Mouse (Mus musculus) cerebellum, adult 9-10 months (tissue): ENCODE data around the gene Mroh2a.
A peak's percentile ranks its signal among the peaks of the same experiment; 100 is the strongest.

Source experiments
- DNase-seq: peaks from one replicate; pipeline ENCODE4 v3.0.0; 2022

Mroh2a gene

DNA sequence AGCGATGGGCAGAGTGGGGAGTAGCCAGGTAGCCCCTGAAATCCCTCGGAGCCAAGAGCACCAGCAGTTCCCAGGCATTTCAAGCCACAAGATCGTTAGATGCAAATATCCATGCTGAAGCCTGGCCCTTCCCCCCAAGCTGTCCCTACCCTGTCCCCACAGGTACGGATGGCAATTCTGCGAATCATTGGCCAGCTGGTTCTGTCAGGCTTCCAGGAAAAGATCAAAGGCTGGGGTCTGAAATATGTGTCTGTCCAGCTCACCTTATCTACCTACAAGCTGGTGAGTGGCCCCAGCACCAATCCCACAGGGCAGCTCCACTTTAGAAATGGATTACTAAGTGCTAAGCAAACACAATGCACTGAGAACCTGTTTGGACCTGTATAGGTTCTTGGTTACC lies 10.5 kb downstream of the Mroh2a start:
- DNase-seq: no peak

GRCm38 (mm10) chr1:88238771-88239170 lies 12.0 kb downstream of the Mroh2a start:
- DNase-seq: no peak

DNA sequence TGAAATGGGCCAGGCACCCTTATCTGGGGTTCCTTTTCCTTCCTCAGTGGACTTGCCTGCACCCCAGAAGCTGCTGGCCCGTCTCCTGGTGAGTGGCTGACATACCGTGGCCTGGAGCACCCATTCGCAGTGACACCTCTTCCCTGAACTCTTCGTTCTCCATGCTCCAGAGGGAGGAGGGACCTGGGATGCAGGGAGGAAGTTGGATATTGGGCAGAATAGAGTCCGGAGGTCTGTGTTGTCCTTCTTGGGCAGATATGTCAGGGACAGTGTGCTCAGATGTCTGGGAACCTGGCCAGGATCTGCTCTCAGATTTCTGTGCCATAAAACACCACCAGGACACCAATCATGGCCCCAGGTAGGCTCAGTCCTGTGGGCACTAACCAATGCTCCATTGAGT lies 13.3 kb downstream of the Mroh2a start:
- no peak for DNase-seq

GRCm38 (mm10) chr1:88240579-88240978 lies 13.8 kb downstream of the Mroh2a start:
- DNase-seq: no peak

DNA sequence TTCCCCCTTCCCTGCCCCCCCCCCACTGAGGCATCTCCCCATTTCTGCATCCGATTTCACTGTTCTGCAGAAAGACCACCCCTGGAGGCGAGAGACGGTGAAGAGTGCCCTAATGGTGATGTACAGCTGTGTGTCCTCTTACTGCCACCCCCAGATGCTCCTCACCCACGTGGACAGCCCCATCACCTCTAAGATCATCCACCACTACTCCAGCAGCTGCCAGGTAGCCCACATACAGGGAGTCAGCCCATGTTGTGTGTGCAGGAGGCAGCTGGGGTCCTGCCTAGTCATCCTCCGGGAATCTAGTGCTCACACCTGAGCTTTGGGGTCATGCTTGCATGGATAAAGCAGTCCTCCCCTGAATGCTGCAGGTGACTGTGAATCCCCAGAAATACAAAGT lies 17.1 kb downstream of the Mroh2a start:
- no peak for DNase-seq

DNA sequence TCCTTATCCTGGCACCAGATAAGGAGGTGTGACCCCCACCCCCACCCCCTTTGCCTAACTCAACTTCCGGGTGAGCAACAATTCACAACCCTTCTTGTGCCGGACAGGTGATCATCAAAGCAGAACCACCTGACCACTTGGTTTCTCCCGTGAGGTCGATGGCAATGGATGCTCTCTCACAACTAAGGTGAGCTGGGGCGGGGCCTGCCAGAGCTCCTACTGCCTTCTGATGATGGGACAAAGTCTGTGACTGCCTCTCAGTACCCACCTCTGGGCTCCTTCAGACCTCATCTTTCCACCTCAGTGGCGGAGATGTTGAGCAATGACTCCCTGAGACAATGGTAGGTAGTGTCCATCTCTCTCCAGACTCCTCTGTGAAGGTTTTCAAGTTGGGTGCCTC lies 19.1 kb downstream of the Mroh2a start:
- DNase-seq: no peak

- DNase-seq: no peak
Observed at GRCm38 (mm10) chr1:88246386-88246785, 19.6 kb downstream of the Mroh2a start.

DNA sequence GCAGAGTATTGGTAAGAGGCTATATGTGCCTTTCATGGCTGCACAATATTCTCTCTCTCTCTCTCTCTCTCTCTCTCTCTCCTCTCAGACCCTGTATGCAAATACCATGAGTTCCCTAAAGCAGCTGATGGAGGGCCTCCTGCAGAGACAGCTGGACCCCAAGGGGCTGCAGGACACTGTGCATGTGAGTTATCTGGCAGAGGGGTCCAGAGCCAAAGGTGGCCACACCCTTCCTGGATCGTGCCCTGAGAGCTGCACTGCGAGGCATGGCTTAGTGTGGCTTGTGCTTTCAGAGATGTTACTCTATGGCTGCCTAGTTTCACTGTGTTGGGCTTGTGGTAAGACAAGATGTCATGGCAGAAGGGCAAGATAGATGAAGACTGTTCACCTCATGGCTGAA lies 20.9 kb downstream of the Mroh2a start:
- no peak for DNase-seq

DNA sequence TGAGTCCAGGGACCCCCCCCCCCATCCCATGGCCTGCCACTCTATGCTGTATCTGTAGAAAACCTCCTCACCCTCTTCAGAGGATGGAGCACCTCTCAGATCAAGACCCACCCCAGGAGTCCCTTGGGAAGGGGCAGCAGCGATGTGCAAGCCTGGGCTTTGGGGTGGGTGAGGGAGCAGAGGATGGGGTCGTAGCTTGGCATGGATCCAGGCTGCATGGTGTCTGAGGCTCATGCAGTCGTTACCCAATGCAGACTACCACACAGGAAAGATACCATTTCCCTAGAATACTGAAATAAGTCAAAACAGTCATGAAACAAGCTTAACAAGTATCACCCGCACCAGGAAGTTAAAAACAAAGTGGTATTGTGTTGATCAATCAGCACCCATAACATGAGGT lies 21.9 kb downstream of the Mroh2a start:
- DNase-seq: no peak

- DNase-seq: no peak
Observed at GRCm38 (mm10) chr1:88249596-88249995, 22.8 kb downstream of the Mroh2a start.

- DNase-seq: no peak
Observed at GRCm38 (mm10) chr1:88250023-88250422, 23.2 kb downstream of the Mroh2a start.

GRCm38 (mm10) chr1:88253106-88253505 lies 26.3 kb downstream of the Mroh2a start:
- DNase-seq: no peak

DNA sequence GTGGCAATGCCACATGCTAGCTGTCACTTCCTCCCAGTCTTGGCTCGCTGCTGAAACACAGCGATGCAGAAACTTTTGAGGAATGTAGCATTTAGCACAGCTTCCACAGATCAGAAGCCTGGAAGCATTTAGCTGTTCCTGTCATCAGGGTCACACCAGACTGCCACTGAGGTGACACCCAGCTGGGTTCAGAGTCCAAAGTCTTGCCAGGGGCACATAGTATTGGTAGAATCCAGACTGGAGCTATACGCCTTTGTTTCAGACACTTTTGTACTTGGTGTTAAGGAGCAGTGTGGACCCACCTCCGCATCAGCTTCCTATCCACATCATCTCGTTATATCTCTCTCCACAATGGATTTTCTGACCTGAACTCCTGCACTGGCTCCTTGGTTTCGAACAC lies 26.8 kb downstream of the Mroh2a start:
- DNase-seq: no peak

DNA sequence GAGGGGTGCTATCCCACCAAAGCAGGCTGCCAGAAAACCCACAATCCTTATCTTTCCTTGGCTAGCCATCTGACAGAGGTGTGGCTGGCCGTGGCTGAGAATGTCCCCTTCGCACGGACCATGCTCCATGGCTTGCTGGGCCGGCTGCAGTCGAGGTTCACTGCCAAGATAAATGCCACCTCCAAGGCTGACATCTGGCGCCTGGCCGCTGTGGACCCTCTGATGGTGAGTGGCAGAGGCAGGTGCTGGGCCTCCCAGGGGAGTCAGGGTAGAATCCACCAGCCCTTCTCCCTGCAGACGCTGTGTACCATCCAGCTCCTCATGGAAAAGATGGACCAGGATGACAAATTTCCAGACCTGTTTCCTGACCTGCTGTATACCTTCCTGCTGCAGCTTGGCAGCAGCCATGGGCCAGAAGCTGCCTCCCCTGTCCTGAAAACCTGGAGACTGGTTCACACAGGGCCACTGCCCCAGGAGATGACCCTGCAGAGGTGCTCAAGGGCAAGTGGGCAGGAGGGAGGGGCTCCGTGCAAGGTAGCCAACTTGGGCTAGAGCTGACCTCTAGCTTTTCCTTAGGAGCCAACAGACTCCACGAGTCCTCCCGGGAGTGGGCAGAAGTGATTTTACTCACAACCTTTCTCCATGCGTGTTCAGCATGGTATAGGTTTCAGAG lies 28.1 kb downstream of the Mroh2a start:
- peak; percentile 36 for DNase-seq

GRCm38 (mm10) chr1:88255466-88255857 lies 28.7 kb downstream of the Mroh2a start:
- DNase-seq: peak; percentile 22

DNA sequence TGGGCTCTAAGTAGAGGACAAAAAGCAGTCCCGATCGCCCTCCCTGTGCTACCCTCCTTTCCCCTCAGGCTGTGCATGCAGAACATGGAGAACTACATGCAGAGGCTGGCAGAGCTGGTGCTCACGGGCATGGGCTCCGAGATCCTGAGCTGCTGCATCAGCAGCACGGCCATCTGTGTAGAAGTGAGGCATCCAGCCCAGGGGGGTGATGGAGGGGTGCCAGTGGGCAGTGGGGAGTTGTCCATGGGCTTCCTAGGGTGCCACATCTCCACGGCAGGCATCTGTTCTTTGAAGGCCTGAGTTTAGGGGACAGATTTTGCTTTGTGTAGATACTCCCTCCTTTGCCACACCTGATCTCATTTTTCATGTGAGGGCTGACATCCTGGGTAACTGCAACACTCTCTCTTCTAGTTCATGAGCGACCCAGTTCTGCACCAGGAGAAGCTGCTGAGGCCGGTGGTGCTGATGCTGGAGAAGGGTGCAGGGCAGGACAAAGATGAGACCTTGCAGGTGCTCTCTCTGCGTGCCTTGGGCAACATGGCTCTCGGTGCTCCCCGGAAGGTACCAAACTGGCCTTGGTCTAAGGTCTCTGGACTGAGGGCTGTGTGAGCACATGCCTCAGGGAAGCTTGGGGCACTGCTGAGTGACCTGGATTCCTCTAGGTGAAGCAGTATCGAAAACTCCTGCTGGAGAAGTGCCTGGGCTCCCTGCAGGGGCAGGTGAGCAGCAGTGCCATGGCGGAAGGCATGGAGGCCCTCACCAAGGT lies 29.4 kb downstream of the Mroh2a start:
- DNase-seq: peak; percentile 54

DNA sequence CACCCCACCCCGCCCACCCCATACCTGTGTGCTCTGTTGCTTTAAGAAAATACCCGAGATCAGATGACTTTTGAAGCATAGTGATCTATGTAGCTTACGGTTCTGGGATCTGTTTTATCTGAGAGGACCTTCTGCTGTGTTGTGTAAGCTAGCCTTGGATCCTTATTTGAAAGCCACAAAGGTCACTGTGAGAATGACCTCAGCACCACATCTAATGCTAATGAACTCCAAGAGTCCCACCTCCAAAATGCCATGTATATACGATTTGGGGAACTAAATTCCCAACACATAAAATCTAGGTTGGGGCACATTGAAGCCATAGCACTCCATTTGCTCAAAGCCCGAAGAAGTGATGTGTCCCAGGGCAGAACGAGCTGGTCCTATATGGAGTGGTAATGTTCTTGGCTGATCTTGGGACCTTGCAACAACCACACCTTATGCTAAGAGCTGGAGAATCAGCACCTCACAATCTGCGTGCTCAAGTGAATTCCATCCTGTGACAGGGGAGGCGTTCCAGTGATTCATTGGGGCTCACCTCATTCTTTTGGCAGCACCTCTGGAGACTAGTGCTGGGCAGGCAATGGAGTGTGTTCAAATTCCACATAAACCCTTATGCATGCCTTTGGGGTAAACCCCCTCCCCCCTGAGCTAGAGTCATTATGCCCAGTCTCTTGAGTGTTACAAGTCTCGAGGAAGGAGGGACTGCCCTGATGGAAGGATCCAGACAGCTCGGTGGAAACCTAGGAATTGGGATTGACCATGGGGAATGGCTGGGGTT lies 30.3 kb downstream of the Mroh2a start:
- peak; percentile 35 for DNase-seq

DNA sequence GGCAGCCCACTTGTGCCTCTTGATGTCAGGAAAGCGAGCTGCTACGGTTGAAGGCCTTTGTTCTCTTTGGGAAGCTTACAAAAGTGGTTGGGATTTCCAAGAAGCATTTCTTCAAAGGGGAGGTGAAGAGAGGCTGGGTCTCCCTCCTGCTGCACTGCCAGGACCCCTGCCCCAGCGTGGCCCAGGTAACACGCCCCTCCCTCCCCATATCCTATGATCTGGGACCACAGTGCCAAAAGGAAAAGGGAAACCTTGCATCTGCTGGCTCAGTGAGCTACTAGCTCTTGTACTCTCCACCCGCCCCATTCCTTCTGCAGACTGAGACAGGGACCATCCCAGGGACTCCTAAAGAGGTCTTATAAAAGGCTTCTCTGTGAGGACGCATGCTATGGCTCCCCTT lies 30.9 kb downstream of the Mroh2a start:
- peak; percentile 34 for DNase-seq

DNA sequence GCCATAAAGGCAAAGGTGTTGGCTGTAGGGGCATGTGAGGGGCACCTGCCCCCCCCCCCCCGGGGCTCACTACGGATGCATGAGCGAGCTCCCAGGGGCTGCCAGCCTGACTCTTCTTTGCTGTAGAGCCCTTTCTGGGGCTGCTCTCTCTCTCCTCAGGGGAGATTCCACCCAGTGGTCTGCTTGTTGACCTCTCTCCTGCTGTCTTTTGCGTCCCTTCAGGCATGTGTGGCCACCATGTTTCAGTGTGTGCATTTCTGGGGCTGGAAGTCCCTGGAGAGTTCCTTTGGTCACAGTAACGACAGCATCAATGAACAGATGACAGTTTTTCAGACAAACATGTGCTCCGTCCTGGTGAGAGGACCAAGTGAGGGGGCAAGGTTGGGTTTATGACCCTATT lies 31.6 kb downstream of the Mroh2a start:
- DNase-seq: no peak

DNA sequence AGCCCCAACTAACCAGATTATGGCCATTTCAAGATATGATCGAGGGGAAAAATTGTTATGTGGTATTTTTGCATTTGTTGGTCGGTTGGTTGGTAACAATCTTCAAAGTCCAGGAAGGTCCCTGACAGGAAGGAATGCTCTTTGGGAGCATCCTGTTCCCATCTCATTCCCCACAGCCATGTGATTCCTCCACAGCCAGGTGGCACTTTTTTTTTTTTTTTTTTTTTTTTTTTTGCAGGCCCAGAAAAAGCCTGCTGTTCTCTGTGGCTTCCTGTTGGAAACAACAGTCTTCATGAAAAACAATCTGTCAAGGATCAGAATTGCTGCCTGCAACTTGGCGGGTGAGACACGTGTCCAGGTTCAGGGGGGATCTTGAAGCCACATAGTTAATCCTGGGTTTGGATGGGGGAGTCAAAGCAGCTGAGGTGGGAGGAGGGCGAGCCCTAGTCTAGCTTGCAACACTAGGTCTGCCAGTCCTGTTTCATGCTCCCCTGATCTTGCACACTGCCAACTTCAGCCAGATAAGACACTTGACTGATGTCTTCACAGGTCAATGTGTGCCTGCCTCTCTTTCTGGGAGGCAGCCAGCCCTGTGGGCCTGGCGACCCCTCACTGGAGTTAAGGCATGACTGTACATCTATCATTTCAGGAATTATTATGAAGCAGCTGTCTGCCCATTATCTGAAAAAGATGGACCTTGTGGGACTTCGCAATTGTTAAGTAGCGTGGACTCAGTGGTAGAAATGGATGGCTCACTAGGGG lies 32.3 kb downstream of the Mroh2a start:
- peak; percentile 38 for DNase-seq

GRCm38 (mm10) chr1:88259643-88260024 lies 32.8 kb downstream of the Mroh2a start:
- DNase-seq: no peak

DNA sequence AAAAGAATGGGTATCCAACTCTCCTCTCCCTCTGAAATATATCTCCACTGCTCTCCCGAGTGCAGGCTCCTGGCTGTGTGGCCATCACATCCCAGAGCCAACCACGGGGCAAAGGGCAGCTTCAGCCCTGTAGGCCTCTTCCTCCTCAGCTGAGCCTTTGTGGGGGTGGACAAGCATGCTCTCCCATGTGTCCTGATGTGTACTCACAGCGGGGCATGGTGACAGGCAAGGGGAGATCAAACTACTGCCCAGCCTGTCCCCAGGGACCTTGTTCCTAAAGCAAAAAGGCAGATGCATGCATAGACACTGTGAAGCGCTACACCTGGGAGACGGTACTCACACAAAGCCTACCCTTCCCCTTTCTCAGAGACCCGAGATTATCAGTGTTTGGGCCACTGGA lies 33.3 kb downstream of the Mroh2a start:
- peak; percentile 47 for DNase-seq
